Mouse (Mus musculus) neutrophil, adult 5-6 weeks (primary cell): Measurements from ENCODE around the gene Igsf21. TPM values are rescaled to one million over a fixed set of nuclear protein-coding genes. Genes with fewer than 3 reads are reported as not detected.

Source experiments
- ATAC-seq: fragments of 151-379, 151-347 bp; 2 replicates; pipeline ENCODE4 v1.8.0; 2017; ENCODE audit warnings: mild to moderate bottlenecking, moderate TSS enrichment; ENCODE audit not compliant: insufficient number of reproducible peaks, poor library complexity, low FRiP score, severe bottlenecking; ENCODE audit errors: extremely low read depth
- total RNA-seq: library from RNA; stranded (forward); fragments of 200-1000 nt; gene quantifications from 2 replicates; pipeline ENCODE4 v1.2.3, GENCODE M21; 2017

Igsf21 gene
- not detected in 2 replicates for total RNA-seq

DNA sequence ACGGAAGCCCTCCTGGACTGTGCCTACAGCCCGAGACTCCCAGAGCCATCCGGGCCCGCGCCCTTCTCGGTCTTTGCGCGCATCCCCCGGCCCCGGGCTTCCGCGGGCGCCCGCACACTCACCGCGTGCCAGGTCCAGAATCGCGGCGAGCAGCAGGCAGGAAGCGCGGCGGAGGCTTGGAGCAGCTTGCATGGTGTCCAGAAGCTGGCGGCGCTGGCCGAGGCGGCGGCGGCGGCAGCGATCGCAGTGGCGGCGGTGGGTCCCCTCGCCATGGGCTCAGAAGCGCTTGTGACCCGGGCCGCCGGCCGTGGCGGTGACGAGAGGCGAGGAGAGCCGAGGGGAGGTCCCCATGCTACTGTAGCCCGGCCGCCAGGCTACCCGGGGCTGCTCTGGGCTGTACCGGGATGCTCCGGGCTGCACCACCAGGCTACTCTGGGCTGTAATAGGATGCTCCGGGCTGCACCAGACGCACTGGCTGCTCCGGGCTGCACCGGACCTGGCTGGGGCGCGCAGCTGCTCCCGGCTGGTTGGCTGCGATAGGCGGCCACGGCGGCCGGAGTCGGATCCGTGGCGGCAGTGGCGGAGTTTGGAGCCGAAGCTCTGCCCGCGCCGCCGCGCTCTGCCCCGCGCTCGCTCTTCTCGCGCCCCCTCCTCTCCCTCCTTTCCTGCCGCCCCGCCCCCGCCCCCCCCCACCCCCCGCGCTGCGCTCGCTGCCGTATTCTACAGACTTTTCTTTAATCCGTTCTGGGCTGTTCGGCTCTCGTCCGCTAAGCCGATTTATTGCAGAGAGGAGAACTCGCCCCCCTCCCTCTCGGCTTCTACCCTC, at the start of gene Igsf21:
Gene Igsf21, minus strand, starts transcription at position 605 of the 826 bp plus-strand sequence.
- no peak for ATAC-seq

DNA sequence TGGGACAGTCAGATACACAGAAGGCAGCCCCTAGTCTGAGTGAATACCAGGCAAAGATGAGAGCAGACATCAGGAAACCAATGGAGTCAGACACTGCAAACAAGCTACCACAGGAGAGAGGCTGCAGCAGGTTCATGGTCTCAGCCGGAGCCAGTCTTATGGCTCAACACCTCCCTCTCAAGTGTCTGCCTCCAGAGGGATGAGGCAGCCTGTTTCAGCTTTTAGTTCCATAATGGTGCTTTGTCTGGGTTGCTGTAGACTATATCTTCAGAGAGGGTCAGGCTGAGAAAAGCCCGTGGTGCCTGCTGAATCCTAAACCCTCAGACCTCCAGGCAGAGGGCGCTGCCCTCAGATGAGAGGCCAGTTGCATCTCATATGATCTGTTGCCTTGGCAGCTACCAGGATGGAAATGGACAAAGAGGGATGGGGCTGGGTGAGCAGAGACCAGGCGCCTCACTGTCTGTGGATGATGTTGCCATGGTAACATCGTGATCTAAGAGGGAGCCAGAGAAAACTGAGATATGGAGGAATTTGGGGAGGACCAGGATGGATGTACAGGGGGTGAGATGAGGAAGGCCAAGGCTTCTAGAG, 39.2 kb upstream of the Igsf21 start:
- ATAC-seq: no peak

DNA sequence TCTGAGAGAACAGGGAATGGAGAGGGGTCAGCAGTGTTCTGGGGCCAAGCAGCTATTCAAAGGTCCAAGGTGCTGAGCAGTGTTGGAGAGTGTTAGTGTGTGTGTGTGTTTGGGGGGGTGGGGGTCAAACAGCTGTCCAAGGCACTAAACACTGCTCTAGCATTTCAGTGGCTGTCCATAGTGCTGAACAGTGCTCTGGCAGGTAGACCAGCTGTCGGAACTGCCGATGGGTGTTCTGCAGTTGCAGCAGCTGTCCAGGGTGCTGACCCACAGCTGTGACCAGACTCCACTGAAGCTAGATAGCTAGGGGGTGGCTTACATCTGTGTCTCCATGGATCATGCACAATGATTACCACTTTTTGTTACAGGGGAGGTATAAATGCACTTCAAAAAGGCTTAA, 36.8 kb upstream of the Igsf21 start:
- no peak for ATAC-seq

DNA sequence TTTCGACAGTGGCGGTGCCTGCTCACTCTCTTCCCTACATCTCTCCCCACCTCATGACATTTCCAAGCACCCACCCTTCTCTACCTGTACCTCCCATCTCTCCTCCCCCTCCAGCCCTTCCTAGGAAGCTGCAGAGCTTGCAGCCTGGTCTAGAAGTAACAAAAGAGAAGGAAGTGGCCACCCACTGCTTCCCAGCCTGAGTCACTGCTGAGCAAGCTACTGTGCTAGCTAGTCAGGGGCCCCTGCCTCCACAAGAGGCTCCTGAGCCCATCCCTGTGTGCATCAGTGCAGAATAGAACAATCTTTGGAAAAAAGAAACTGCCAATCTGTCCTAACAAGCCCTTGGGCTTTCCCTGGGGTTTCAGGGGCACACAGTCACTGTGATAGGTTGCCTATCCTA, 31.7 kb upstream of the Igsf21 start:
- no peak for ATAC-seq

DNA sequence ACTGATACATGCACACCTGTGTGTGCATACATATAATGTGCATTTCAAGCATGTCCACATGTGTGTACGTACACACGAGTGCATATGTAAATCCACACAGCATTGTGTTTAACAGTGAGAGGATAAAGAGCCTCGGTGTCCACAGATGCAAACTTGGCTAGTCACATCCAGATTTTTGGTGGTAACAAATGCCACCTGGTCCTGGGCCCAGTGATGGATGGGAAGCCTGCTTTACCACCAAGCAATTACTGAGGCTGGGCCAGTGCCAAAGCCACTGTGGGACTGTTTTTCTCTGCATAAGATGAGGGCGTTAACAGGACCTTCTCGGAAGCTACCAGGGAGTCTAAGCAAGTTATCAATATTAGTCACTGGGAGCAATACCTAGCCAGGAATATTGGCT, 25.3 kb upstream of the Igsf21 start:
- no peak for ATAC-seq

DNA sequence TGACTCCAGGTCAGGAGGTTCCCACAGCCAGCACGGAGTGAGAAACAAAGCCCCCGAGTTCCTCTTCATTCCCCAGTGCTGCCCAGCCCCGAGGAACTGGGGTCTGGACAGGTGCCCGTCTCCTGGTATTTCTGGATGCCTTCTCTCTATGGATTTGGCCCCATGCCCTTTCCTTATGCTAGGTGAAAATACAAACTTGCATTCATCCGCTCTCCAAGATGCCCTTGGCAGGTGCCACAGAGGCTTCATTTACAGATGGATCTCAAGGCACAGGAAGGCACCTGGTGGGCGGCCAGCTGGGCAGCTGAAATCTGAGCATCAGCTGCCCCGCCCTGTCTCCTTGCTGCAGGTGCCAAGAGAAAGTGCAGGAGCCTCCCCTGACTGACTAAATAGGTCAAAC, 23.9 kb upstream of the Igsf21 start:
- no peak for ATAC-seq

DNA sequence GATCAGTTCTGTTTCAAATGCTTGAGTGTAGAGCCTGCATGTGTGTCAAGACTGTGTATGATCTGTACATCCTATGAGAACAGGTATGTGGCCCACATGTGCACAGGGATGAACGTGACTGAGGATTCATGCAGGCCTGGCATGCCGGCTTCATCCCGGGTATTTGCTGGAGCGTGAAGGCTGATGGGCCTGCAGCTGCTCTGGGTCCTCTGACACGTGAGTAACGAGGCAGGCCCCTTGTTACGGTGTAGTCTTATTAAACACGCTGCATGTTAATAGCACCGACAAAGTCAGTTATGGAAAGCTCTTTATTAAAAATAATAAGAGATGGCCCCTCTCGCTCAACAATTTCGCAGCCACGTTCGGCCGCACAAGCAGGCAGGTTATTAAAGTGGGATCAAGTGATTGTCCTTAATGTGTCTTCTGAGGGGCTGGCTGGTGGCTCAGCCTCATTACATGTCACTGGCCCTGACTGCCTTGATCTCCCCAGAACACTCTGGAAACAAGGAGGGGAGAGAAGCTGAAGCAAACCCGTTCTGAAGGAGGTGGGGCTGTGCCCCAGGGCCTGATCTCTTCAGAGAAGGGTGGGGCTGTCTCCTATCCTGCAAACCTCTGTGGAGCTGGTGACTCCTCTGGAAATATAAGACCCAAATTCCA, 22.7 kb upstream of the Igsf21 start:
- no peak for ATAC-seq

DNA sequence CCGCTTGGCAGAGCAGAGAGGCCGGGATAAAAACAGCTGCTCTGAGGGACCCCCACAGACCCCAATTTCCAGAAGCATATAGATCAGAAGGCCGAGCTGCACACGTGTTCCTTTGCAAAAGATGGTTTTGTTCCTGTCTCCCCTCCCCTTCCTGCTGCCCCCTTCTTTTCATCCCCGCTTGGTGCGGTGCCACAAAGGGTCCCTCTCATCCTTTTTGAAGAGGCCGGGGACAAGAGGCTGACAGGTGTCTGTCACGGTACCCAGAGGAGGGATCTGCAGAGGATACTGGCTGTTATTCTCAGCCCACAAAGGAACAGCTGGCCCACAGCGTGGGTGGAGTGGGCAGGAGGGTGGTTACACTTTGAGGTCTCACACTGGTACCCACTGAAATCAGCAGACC, 21.3 kb upstream of the Igsf21 start:
- ATAC-seq: no peak

DNA sequence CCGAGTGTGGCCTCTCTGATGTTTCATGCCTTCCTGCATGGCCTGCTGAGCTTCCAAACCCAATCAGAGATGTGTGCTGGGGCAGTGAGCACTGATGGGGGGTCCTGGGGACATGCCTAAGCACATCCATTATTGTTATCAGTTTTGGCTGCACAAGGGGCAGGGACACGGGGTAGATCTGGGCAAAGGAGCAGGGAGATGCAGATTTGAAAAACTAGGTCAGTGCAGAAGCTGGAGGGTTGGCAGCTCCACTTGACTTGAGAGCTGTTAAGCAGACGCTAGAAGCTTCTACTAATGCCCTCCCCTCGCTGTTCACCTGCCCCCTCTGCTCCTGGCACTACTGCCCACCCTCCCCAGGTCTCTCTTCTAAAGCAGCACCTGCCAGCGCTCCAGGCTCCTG, 20.5 kb upstream of the Igsf21 start:
- no peak for ATAC-seq

DNA sequence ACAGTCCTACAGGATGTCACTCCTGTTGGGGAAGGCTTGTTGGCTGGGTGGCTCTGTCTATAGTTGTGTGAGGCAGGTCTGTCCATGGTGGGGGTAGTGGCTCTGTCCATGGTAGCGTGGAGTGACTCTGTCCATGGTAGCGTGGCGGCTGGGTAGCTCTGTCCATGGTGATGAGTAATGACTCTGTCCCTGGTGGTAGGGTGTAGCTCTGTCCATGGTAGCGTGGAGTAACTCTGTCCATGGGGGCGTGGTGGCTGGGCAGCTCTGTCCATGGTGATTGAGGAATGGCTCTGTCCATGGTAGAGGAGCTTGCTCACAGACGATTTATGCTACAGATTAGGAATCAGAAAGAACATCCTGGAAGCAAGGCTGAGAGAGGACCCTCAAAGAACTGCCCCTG, 12.4 kb upstream of the Igsf21 start:
- no peak for ATAC-seq

DNA sequence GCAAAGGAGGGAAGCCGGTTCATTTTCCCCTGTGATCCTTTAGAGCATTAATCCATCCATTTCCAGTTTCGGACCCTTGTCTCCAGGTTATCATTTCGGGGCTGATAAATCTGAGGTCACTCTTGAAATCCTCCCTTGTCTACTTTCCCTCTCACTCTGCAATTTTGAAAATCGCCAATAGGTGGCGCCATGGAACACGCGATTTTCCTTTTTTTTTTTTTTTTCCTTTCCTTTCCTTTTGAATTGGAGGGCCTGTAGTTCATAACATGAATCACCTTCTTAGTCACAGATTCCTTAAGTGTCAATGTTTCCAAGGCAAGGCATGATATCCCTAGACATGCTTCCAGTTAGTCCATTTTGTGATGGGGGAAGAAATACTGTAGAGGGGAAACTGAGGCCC, 5.8 kb upstream of the Igsf21 start:
- no peak for ATAC-seq

DNA sequence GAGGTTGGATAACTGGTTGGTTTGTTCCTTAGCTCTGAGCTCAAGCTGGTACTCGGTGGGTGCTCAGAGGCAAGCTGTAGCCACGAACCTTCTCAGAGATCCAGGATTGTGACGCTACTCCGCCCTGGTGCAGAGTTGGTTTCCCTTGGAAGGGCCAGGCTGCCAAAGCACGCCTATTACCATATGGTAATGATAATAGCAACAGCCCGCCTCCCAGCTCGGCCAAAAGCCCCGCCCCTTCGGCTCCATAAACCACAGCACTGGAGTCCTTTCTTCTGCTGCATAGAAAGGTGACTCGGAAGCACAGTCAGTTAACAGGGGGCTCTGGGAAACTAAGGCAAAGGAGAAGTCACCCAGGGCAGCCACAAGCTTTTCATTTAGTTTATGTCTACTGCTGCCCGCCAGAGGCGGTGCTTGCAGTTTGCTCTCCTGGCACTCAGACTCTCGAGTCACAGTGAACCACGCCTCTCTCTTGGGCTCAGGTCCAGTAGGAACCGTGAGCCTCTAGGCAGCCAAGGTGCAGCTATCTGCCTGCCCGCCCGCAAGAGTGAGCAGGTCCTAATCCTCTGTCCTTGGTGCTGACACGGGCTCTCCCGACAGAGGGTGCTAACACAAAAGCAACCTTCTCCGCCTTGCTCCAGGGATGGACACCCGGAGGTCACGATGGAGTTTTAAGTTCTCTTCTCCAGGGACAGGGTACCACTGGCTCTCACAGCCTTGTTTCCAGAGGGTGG, 2.6 kb upstream of the Igsf21 start:
- no peak for ATAC-seq

DNA sequence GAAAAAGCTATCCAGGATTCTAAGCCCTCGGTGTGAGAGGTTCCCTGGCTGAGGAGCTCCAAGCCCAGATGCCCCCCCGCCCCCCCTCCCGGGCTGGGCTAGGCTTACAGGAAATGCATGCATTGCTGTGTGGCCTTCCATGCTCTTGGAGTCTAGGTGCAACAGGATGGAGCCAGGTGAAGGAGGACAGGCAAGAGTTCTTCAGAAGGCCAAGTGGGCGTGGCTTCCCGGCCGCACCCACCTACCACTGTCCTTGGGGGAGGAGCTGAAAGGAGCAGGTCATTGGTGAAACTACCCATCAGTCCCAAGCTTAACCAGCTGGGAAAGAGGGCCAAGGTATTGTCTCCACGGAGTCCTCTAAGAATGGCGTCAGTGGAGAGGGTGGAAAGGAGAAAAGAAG, 1.8 kb upstream of the Igsf21 start:
- no peak for ATAC-seq

DNA sequence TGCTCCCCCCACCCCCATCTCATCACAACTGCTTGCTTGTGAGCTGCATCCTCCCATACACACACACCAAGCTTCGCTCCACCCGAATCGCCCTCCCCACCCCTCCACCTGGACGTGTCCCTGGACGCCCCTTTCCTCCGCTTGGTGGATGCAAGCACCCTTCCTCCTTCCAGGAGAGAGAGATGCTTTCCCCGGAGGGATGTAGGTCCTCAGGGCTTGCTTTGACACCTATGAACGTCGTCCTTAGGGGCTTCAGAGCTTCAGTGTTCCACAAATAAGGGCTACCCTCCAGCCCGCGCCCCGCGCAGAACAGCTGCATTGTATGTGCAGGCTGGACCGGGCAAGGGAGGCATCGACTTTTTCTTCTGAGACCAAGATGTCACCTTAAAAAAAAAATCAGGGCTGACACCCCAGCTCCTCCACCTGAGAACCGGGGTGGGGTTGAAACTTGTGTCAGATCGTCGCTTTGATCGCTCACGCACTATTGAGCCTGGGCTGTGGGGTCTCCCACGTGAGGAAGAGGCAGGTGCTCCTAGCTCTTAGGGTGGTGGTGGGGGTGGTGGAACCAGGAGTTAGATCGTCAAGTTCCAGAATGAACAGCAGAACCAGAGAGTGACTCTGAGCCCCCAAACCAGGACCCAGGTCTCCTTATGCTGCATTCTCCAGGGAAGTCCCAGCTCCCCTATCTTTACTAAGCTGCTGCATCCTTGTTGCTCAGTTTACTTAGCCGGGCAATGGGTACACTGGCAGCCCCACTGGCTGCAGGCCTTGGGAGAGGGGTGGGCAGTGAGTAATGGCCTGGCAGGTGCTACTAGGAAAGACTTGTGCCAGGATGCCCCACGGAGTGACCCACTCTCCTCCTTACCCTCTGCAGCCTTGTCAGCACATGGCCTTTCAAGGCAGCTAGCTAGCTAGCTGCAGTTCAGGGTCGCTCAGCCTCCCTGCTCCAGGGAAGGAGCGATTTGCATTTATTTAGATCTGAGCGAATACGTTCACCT, 721 bp upstream of the Igsf21 start:
- no peak for ATAC-seq

DNA sequence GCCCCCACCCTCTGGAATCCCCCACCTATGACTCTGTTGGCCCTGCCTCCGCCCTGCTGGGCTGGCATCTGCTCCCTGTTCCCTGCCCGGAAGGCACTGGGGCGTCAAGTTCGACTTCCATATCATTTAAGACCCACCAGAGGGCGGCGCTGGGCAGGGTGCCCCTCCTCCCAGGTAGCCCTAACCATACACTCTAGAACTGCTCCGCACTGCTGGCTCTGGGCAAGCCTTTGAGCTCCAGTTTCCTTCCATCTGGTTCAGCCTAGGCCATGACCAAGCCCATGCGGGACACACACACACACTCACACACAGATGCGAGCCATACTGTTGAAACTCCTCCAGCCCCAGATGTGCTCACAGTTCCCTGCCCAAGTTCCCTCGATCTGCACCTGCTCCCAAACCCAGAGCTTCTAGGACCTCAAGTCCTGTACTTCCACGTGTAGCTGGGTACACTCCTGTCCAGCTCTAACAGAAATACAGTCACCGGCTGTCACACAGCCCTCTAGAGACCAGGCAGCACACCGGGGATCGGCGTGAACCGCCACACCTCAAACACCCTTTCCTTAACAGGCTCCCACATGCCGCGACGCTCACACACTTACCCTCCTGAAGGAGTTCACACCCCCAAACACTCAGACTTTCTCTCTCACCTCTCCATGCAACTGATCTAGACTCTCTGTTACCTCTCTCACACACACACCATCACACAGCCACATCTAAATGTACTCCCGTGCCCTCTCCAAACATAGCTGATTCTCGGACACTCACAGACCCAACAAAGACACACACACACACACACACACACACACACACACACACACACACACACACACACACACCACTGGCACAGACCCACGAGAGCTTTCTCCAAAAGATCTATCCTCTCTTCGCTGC, 1.1 kb downstream of the Igsf21 start:
- ATAC-seq: no peak

DNA sequence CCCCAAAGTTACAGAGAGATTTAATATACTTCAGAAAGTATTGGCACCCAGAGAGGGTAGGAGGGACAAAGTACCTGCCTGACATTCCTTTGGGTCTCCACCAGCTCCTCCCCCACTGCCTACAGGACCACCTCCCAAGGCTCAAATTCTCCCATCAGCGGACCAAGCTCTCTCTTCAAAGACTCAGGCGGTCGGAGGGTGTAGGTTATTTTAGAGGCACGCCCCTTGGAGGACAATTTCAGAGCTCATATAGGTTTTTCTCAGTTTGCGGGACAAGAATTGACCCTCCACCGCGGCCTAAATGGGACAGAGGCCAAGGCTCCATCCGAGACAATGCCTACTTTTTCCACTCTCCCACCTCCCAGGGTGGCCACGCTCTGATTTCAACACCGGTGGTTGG, 1.7 kb downstream of the Igsf21 start:
- ATAC-seq: no peak

DNA sequence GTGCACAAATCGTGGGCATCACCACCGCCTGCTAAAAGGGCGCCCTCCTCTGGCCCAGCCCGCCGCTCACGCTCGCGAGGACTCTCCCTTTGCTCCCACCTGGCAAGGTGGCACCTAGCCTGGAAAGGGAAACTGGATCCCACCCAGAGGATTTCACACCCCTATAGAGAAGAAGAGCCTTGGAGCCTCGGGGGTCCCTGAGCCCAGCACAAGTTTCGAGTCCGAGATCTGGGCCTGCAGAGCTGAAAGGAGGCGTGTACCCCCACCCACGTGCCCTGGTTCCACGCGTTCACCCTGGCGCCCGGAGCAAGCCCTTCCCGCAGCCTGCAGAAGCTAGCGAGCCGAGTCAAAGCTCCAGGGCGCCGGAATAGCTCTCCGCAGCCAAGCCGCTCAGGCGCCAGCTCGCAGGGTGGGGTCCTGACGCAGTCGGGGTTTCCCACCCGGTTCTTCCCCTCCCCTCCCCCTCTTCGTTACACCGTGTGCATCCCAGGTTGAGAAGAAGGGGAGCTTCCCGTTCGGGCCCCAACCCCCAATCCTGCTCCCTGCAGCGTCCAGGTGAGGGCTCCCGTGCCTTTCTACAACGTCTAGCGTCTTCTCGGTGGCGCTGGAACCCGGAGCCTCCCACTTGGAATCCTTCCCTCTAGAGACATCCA, 2.3 kb downstream of the Igsf21 start:
- ATAC-seq: no peak
